Mouse (Mus musculus): ENCODE results near the gene Tsen2.

DNA sequence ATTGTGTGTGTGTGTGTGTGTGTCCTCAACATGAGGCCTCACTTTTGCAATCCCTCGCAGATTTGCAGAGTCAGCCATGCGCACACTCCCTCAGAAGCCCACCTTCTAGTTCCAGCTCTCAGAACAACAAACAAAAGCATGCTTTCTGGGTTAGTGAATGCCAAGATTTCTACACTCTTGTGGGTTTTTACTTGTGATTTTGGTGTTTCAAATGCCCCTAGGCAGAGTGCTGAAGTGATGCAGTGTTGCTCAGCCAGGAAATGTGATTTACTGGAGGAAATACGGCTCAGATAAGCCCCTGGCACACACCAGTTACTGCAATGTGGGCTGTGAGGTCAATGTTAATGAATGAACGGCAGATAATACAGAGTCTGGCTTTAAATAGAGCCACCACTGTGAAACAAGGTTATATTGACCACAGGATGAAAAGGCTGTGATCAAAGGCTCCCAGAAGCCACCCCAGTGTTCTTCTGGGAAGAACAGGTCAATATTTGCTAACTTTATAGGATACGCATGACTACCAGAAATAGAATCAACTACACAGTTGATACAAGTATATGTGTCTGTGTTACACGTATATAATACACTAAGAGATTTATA lies 2.7 kb upstream of the Tsen2 start:
- TF ChIP-seq CTCF (IDR thresholded peaks at IDR 0.05; ENCODE audit: extremely low read depth, insufficient read length, insufficient replicate concordance, low read depth, low read length) (no peak), POLR2A (IDR thresholded peaks at IDR 0.05; ENCODE audit: low read depth, low read length) (no peak)
